Mouse (Mus musculus): ENCODE data around the gene Myl3. TPM values are rescaled to one million over a fixed set of nuclear protein-coding genes. Genes with fewer than 3 reads are reported as not detected.

Gene Myl3
- polyA plus RNA-seq, 1 experiment, result 0.17 TPM

DNA sequence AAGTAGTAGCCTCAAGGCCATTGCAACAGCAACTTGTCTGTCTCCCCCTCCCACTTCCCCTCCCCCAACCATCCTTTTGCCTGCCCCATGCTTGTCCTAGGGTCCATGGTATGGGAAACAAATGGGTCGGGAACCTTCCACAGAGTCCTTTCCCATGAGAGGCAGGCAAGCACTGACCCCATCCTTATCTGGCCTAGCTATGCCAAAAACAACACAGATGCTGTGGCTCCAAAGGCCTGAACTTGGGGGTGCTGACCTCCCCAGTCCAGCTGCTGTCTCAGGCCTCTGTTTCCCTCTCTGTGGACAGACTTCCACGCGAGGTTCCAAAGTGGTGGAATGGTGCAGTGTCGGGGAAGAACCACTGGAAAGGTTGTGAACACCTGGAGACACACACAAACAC, 12.1 kb downstream of the Myl3 start:
- WGBS, result 87% methylated on average over 4 of the region's 4 CpGs
- DNase-seq (ENCODE audit: low read depth, low spot score), result no peak

DNA sequence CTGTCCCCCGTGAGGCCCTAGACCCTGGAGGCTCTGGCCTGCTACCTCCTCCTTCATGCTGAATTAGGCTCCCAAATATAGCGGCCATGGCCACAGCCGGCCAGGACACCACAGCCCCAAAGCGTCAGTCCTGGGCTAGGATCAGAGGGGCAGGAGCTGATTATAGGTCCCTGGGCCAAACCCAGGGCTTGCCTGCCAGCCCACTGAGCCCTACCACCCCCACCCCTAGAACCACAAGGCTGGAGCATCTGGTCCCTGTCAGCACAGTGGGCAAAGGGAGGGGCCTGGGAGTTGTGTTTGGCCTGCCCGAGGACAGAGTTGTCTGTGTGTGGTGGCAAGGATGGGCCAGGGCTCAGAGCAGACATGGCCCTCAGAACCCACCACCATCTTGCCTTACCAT, 16.2 kb downstream of the Myl3 start:
- WGBS, result 81% methylated on average over 5 of the region's 5 CpGs
- no peak for DNase-seq (ENCODE audit: low read depth, low spot score)

DNA sequence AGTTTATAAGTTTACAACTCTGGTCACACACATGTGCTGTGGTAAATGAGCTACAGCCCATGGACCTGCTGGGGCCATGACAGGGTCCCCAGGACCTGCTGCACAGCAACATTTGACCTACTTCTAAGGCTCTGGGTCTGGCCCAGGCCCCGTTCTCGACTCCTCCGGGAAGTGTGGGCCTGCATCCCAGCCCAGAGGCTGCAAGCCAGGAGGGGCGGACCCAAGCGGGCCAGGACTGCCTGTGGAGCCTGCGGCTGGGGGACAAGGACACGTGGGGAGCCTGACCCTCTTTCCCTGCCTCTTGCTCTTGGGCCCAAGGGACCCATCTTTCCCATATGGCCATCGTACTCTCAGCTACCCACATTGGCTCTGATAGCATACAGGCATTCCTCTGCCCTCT, 16.9 kb downstream of the Myl3 start:
- DNase-seq (ENCODE audit: low read depth, low spot score), result no peak
- 53% methylated on average over 8 of the region's 8 CpGs for WGBS

DNA sequence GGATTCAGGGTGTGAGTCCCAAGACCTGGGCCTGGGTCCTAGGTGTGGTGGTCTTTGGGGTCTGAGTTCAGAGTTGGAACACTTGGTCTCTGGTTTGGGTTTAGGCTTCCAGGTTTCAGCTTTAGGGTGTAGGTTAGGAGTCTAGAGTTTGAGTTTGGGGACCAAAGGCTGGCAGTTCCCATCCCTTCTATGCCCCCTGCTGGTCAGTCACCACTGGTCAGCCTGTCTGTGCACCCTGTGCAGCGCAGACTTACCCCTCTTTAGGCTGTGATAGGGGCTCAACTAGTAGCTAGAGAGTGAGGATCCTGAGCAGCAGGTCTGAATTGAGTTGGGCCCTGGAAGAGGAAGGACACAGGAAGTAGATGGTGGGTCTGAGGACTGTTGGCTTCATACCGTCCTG, 17.6 kb downstream of the Myl3 start:
- DNase-seq (ENCODE audit: low read depth, low spot score), result peak; percentile 8
- WGBS, result 50% methylated on average over 2 of the region's 2 CpGs

DNA sequence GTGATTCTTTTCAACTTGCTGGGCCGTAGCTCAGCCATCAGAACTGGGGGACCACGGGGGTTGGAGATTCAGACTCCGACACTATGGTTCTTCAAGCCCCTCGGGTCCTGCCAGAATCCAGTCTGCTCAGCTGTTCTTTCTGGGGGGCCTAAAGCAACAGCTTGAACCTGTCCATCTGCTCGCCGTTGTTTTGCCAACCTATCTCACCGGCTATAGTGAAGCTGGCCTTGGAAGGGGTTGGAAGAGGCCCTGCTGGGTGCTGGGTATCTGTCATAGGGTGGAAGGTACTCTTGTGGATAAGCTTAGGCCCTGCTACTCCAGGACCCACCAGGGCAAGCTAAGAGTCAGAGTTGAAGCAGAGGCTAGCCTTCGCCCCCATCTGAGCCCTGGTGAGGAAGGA, 19.2 kb downstream of the Myl3 start:
- WGBS, result 83% methylated on average over 8 of the region's 8 CpGs
- DNase-seq (ENCODE audit: low read depth, low spot score), result no peak

DNA sequence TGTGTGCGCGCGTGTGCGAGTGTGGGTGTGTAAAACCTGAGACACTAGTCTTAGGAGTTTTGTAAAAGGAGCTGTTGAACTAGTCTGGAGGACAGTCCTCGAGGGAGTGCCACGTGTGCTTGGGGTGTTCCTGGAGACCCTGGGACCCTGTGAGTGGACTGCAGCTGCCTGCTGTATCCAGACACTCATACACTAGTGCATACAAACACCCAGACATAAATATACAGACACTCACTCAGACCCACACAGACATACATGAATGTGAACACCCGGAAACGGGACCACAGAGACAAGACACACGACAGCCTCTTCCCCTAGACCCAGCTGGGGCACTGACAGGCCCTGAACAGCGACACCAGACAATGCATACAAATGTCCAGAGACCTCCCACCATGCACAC, 21.1 kb downstream of the Myl3 start:
- 81% methylated on average over 10 of the region's 10 CpGs for WGBS
- DNase-seq (ENCODE audit: low read depth, low spot score), result no peak

DNA sequence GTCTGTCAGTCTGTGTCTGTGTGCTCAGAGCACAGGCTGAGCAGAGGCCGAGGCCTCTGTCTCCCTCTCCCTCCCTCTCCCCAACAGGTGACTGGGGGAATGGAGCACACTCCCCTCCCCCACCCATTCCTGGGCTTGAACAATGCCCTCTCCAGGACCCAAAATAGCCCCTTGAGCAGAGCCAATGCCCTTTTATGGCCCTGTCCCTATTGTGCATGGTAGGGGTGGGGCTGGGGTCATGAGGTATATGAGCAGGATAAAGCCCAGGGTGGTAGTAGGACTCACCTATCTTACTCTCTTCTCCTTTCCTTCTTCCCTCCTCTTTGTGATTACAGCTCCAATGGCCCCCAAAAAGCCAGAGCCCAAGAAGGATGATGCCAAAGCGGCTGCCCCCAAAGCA, 21.7 kb downstream of the Myl3 start:
- 62% methylated on average over 2 of the region's 2 CpGs for WGBS
- no peak for DNase-seq (ENCODE audit: low read depth, low spot score)

DNA sequence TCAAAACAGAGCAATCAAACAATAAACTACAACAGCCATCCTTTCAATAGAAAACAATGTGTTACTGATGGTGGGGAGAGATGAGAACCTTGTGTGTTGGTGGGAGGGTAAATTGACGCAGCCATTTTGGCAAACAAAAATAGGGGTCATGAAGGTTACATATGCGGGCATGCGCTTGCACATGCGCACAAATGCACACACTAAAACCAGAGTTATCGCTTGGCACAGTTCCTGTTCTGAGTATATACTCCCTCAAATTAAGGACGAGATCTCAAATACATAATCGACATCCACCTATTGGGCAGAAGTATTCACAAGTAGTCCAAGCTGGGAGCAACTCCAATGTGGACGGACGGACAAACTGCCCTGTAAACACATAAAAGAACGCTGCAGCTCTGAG, 30.7 kb downstream of the Myl3 start:
- 89% methylated on average over 10 of the region's 10 CpGs for WGBS

DNA sequence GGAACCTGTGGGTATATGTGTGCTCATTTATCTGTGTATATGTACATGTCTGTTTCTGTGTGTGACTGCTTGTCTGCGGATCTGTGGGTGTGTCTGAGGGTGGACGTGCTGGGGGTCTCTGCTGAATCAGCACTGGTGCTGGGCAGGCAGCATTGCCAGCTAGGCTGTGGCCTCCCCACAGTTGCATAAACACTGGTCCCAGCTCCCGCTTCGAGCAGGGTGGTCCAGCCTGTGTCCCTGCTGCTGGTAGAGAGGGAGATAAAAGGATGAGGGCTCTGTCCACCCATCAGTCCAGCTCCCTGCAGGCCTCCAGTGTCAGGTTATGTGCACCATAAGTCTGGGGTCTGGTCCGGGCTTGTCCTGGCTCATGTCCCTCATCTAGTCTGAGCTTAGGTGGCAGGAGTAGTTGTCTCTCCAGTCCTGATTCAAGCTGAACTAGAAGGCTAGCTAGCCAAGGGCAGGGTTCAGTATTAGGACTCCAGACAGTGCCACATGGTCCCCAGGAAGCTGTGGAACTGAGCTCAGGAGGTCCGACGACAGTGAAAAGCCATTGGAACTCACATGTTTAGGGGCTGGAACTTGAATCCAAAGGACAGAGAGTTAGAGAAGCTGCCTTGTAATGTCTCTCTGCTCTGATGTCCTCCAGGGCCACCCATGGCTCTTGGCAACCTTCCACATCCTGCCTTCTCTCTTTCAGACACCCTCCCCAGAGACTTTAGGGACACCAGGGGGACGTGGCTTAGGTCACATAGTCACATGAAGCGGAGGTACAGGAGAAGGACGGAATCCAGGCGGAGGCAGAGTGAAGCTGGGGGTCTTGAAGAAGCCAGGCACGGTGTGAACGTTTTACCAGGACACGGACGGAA, 33.0 kb downstream of the Myl3 start:
- WGBS, result 74% methylated on average over 15 of the region's 15 CpGs
- no peak for DNase-seq (ENCODE audit: low read depth, low spot score)

More for the DNA sequence above, 30.7 kb downstream of the Myl3 start:
- DNase-seq (ENCODE audit: low read depth, low spot score), result no peak

DNA sequence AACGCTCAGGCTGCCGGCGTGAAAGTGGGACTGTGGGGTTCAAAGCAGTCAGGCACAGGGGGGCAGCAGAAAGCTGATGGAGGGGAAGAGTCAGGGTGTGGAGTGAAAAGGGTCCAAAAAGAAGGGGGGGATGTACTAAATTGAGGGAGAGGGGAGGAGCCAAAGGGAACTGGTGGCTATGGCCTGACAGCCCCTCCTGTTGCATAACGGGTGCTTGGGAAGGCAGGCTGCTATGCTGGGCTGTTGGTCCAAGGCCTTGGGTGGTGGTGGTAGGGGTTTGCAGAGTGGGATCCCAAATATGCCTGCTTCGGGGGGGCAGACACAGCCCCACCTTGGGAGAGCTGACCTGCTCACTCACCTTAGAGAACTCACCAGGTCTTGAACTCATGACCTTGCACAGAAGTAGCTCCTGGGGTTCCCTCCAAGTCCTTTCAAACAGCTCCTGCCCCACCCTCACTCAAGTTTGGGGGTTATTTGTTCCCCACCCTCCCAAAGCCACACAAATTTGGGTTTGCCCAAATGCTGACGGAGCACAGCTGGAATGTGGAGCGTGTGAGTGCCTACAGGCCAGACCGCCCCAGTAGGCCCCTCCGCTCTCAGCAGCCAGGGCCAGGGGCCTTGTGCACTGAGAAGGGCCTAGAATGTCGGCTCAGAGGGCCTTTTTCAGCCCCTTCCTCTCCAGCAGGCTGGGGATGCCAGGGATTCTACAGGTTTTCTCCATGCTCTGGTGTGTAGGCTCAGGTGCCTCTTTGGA, 33.8 kb downstream of the Myl3 start:
- 76% methylated on average over 10 of the region's 10 CpGs for WGBS
- no peak for DNase-seq (ENCODE audit: low read depth, low spot score)

DNA sequence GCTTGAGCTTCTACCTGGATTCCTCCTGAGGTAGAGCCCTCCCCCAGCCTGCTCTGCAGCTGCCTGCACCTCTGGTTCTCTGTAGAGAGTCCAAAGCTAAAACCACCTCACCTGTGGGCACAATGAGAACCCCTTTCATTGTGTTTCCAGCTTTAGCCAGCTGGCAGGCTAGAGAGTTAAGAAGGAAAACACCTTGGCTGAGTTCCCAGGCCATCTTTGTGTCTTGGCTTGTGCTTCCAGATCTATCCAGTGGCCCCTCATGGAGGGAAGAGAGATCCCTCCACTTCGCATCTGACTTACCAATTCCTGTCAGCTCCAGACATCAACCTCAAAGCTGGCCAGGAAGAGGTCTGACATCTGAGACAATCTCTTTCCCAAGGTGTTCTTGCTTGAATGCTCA, 36.4 kb downstream of the Myl3 start:
- 79% methylated on average over 1 of the region's 1 CpGs for WGBS

DNA sequence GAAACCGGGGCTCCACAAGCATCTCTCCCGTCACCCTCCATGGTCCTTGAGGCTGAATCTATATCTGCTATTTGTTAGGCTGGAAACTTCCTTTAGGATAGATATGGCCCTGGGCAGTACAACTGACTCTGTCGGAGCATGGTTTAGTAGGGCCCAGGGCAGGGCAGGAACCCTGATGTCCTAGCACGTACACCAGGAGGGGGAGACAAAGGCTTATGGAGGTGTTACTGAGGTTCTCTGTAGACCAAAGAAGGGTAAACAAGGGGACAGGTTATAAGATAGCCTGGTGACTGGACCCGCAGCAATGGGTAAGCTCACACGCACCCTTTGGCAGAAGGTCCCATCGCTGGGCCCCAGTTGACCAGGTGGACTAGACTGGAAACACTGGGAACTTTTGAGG, 36.9 kb downstream of the Myl3 start:
- 78% methylated on average over 7 of the region's 7 CpGs for WGBS
- no peak for DNase-seq (ENCODE audit: low read depth, low spot score)

More for the DNA sequence above, 36.4 kb downstream of the Myl3 start:
- DNase-seq (ENCODE audit: low read depth, low spot score), result no peak

DNA sequence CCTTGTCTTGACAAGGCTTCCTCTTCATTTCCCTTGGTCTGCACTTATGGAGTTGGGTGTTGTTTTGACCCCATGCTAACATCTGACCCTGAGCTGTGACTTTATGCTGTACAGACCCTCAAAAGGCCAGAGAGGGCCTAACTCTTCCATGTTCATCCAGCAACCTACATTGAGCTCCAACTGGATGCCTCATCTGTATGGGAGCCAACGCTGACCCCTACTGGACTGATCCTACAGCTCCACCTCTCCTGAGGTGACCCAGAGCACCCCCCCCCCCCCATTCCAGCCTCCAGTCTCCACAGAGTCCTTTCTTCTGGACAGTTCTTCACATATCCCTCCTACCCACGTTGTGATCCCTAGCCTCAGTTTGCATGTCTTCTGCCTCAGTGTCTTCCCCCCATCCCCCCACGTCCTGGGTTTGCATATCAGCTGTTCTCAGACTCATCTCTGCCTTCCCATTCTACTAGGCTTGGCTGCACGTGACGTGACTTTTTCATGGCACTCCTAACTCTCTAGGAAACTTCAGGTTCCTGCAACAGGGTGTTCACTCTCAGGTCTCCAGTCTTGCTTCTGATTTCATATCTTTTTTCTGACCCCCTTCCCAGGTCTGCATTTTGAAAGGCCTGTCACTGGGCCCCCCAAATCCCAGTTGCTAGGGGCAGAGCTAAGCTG, 37.7 kb downstream of the Myl3 start:
- no peak for DNase-seq (ENCODE audit: low read depth, low spot score)

DNA sequence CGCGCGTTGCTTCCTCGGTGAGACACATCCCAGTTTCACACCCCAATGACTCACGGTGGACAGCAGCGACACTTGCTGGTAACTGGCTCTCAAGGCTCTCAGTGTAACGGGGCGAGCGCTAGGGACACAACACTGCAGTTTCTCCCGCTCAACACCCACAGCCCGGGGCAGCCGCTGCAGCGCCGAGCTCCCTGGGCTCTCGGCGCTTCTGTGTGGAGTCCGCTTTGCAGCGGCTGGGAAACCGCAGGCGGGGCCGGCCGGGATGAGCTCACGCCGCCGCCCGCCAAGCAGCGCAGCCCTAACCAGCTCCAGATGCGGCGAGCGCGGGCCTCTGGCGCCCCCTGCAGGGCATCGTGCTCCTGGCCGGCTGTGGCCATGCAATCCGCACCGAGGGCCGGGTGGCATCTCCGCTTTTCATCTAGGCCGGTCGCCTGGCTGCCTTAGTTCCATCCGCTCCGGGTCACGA, 39.6 kb downstream of the Myl3 start:
- under 1% methylated on average over 43 of the region's 43 CpGs for WGBS

More for the DNA sequence above, 37.7 kb downstream of the Myl3 start:
- 74% methylated on average over 5 of the region's 5 CpGs for WGBS

DNA sequence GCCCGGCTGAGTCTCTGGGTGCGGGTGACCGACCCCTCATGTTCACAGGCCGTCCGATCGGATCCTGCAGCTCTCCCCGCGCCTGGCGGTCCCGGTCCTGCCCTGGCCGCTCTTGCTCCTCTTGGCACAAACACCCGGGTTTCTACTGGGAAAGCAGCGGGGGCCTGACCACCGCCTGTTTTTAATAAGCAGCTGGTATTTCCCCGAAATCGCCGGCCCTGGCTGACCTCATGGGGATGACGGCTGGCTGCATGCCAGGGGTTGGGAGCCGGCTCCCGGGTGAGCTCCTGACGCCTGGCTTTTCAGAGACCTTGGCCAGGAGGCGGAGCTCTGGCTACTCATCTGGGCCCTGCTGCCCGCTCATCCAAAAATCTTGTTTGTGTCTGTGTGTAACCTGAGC, 40.1 kb downstream of the Myl3 start:
- 2% methylated on average over 23 of the region's 23 CpGs for WGBS
- peak; percentile 8 for DNase-seq (ENCODE audit: low read depth, low spot score)

More for the DNA sequence above, 39.6 kb downstream of the Myl3 start:
- DNase-seq (ENCODE audit: low read depth, low spot score), result peak; percentile 40

DNA sequence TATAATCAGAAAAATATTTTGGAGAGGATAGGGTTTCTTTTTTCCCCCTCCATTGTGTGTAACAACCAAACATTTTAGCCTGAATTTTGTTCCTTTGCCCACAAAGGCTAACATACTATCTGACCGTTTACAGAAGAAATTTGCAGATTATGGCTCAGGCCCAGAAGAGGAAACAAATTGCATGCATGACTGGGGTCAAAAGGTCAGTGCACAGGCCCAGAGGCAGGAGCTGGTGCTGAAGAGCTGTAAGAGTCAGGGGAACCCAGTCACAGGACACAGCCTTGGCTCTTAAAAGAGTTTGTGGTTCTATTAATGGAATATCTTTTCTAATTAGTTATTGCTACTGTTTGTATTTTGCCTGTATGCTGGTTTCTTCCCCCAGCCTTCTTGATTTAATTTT, 42.0 kb downstream of the Myl3 start:
- 35% methylated on average over 1 of the region's 1 CpGs for WGBS
- DNase-seq (ENCODE audit: low read depth, low spot score), result no peak

DNA sequence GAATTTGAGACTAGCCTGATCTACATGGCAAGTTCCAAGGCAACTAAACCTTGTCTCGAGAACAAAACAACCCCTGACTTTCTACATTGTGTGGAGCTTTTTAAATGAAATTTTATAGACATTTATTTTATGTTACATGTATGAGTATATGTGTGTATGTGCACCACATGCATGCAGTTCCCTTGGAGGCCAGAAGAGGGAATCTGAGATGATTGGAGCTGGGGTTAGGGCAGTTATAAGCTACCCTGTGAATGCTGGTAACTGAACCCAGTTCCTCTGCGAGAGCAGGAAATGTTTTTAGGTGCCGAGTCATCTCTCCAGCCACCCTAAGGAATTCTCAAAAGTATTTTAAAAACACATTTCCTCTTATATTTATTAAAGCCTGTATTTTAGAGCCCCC, 46.5 kb downstream of the Myl3 start:
- 92% methylated on average over 3 of the region's 3 CpGs for WGBS
- DNase-seq (ENCODE audit: low read depth, low spot score), result no peak

DNA sequence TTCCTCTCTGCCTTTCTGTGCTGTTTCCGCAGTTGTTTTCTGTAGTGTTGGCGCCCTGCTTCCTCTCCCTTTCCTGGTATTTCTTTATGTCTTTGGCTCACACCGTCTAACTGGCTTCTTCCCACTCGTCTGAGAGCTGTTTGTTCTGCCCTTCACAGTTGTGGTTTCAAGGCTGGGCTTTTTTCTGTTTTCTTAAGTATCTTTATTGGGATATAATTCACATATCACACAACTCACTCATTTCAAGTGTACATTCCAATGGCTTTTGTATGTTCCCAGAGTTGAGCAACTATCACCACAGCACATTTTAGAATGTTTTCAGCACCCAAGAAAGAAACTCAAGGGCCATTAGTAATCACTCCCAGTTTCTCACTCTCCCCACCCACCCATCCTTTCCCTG, 48.8 kb downstream of the Myl3 start:
- DNase-seq (ENCODE audit: low read depth, low spot score), result no peak
- WGBS, result 39% methylated on average over 4 of the region's 4 CpGs

DNA sequence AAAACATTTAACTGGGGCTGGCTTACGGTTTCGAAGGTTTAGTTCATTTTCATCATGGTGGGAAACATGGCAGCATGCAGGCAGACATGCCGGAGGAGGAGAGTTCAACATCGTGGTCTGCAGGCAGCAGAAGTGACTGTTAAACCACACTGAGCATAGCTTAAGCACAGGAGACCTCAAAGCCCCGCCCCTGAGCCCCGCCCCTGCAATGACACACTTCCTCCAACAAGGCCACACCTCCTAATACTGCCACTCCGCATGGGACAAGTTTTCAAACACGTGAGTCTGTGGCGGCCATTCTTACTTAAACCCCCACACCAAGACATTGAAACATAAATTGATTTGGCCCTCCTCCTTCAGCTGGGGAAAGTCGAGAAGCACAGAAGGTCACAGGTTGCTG, 55.4 kb downstream of the Myl3 start:
- DNase-seq (ENCODE audit: low read depth, low spot score), result no peak
- 70% methylated on average over 10 of the region's 10 CpGs for WGBS

DNA sequence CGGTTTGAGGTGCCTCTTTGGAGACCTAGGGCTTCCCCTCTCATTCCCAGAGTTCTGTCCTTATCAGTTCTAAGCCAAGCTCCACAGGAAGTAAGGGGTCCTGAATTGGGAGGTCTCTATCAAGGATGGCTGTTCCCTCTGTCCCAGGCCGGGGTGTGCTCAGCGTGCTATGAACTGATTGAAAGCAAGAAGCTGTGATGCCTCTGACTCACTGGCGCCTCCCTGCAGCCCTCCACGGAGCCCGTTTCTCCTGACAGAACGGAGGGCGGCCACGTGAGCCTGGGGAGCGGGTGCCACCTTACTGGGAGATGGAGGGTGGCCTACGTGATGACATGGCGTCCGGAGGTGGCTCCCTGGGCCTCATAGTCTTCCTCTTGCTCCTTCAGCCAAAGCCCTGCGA, 56.2 kb downstream of the Myl3 start, which contains the start of gene Prss42:
Gene Prss42, plus strand, starts transcription at position 301 of the 400 bp plus-strand sequence.
- 93% methylated on average over 14 of the region's 14 CpGs for WGBS
- DNase-seq (ENCODE audit: low read depth, low spot score), result no peak

Data from large intestine, adult 2 months (tissue).